Mouse (Mus musculus) heart, embryonic 15.5 days (tissue): ENCODE results near the gene Chrnd. TPM values are rescaled to one million over a fixed set of nuclear protein-coding genes. Genes with fewer than 3 reads are reported as not detected.

Experiments
- ATAC-seq: fragments of 200-750 bp; cut with Nextera tagmentation; replicated peaks from 2 replicates; pipeline ENCODE4 v1.8.0; 2017; ENCODE audit warnings: low read depth, moderate TSS enrichment; ENCODE audit not compliant: insufficient number of reproducible peaks, insufficient read depth, low FRiP score
- H3K27ac ChIP-seq: fragments of 300-500 bp; sonication (generic); 2 replicates; pipeline ENCODE4 v1.5.1; 2015; ENCODE audit warnings: mild to moderate bottlenecking, inconsistent platforms
- H3K27me3 ChIP-seq: fragments of 300-500 bp; sonication (generic); 2 replicates; pipeline ENCODE4 v1.6.1; 2015; ENCODE audit warnings: inconsistent platforms
- H3K36me3 ChIP-seq: fragments of 300-500 bp; sonication (generic); 2 replicates; pipeline ENCODE4 v1.6.1; 2015; ENCODE audit warnings: mild to moderate bottlenecking, inconsistent platforms
- H3K4me1 ChIP-seq: fragments of 300-500 bp; sonication (generic); replicated peaks from 2 replicates; pipeline ENCODE4 v1.6.1; 2015; ENCODE audit warnings: inconsistent platforms
- H3K4me2 ChIP-seq: fragments of 300-500 bp; sonication (generic); 2 replicates; pipeline ENCODE4 v1.6.1; 2015; ENCODE audit warnings: inconsistent platforms, mild to moderate bottlenecking, moderate library complexity
- H3K4me3 ChIP-seq: fragments of 300-500 bp; sonication (generic); 2 replicates; pipeline ENCODE4 v1.5.1; 2015; ENCODE audit warnings: mild to moderate bottlenecking, inconsistent platforms
- H3K9ac ChIP-seq: fragments of 300-500 bp; sonication (generic); 2 replicates; pipeline ENCODE4 v1.6.1; 2015; ENCODE audit warnings: mild to moderate bottlenecking, inconsistent platforms
- H3K9me3 ChIP-seq: fragments of 300-500 bp; sonication (generic); replicated peaks from 2 replicates; pipeline ENCODE4 v1.6.1; 2016; ENCODE audit warnings: inconsistent platforms
- WGBS: fragments of 180-500 bp; shearing (Covaris S2); methylation state at CpG from one replicate; pipeline ENCODE4 v1.1.7; 2015; ENCODE audit warnings: mixed read lengths; 5-methylcytosine and 5-hydroxymethylcytosine counted together
- polyA plus RNA-seq: library from polyadenylated mRNA; unstranded; fragments of >200 nt; fragmentation: Nextera tagmentation; extraction: Ambion mirVana; gene quantifications from 2 replicates; pipeline ENCODE4 v1.2.1, GENCODE M21; 2015

Gene Chrnd
- polyA plus RNA-seq, 1 experiment from 2014 or later = not detected

GRCm38 (mm10) chr1:87206339-87206738, 15.9 kb downstream of the Chrnd start:
- H3K4me3 ChIP-seq = no peak overlapping the region
- H3K4me1 ChIP-seq = 0 out of 2 replicates have a peak, but pooled peaks cover 2% of the 10 kb centered on the region
- no peak overlapping the region for H3K27ac ChIP-seq
- WGBS = 16% methylated on average over 17 of the region's 17 CpGs
- H3K9ac ChIP-seq = no peak overlapping the region
- no peak overlapping the region for H3K4me2 ChIP-seq
- no peaks in the 10 kb centered on the region for H3K36me3 ChIP-seq
- H3K27me3 ChIP-seq = peaks cover 41% of the 10 kb centered on the region
- H3K9me3 ChIP-seq = no peaks in the 10 kb centered on the region
- ATAC-seq = no peak

- H3K4me3 ChIP-seq = no peak overlapping the region
- peaks cover 25% of the 10 kb centered on the region for H3K27me3 ChIP-seq
- 76% methylated on average over 4 of the region's 4 CpGs for WGBS
- no peaks in the 10 kb centered on the region for H3K9me3 ChIP-seq
- ATAC-seq = no peak
- peaks cover 21% of the 10 kb centered on the region for H3K4me1 ChIP-seq
- H3K4me2 ChIP-seq = no peak overlapping the region
- no peak overlapping the region for H3K9ac ChIP-seq
- no peaks in the 10 kb centered on the region for H3K36me3 ChIP-seq
- H3K27ac ChIP-seq = no peak overlapping the region
Observed at GRCm38 (mm10) chr1:87211431-87211830, 21.0 kb downstream of the Chrnd start.

- Histone ChIP-seq H3K4me1 (peaks cover 32% of the 10 kb centered on the region), H3K36me3 (no peaks in the 10 kb centered on the region; the same call in 1 of the 2 replicates), H3K4me3 (peak within 1 kb of the TSS; percentile 96), H3K27me3 (peaks cover 4% of the 10 kb centered on the region; the same call in 1 of the 2 replicates), H3K4me2 (peak within 1 kb of the TSS; percentile 70), H3K27ac (peak within 1 kb of the TSS; percentile 100), H3K9ac (peak within 1 kb of the TSS; percentile 99), H3K9me3 (no peaks in the 10 kb centered on the region)
- WGBS = under 1% methylated on average over 87 of the region's 99 CpGs
- ATAC-seq = peak; percentile 97
Observed at GRCm38 (mm10) chr1:87213735-87214704, 23.6 kb downstream of the Chrnd start, which contains the start of gene Eif4e2. Eif4e2 (plus strand) TSS chr1:87213914.

- Histone ChIP-seq H3K36me3 (peaks cover 4% of the 10 kb centered on the region; the same call in 1 of the 2 replicates), H3K4me3 (peak overlapping the region; percentile 96), H3K27me3 (peaks cover 4% of the 10 kb centered on the region; the same call in 1 of the 2 replicates), H3K27ac (peak overlapping the region; percentile 100), H3K4me2 (peak overlapping the region; percentile 70), H3K4me1 (peaks cover 32% of the 10 kb centered on the region), H3K9me3 (no peaks in the 10 kb centered on the region), H3K9ac (peak overlapping the region; percentile 99)
- 13% methylated on average over 4 of the region's 4 CpGs for WGBS
- no peak for ATAC-seq
Observed at GRCm38 (mm10) chr1:87214748-87215147, 24.3 kb downstream of the Chrnd start.

GRCm38 (mm10) chr1:87217938-87218337, 27.5 kb downstream of the Chrnd start:
- Histone ChIP-seq H3K4me2 (no peak overlapping the region), H3K4me1 (peaks cover 31% of the 10 kb centered on the region), H3K9ac (no peak overlapping the region), H3K36me3 (peaks cover 36% of the 10 kb centered on the region), H3K27ac (no peak overlapping the region), H3K9me3 (no peaks in the 10 kb centered on the region), H3K27me3 (no peaks in the 10 kb centered on the region), H3K4me3 (no peak overlapping the region)
- ATAC-seq = no peak
- WGBS = 60% methylated on average over 3 of the region's 3 CpGs

- Histone ChIP-seq H3K27me3 (no peaks in the 10 kb centered on the region), H3K4me1 (no peaks in the 10 kb centered on the region), H3K4me2 (no peak overlapping the region), H3K27ac (no peak overlapping the region), H3K36me3 (peaks cover 95% of the 10 kb centered on the region), H3K9ac (no peak overlapping the region), H3K4me3 (no peak overlapping the region), H3K9me3 (no peaks in the 10 kb centered on the region)
- WGBS = 94% methylated on average over 8 of the region's 8 CpGs
- ATAC-seq = no peak
Observed at GRCm38 (mm10) chr1:87225739-87226138, 35.3 kb downstream of the Chrnd start.

GRCm38 (mm10) chr1:87226409-87227159, 36.2 kb downstream of the Chrnd start:
- Histone ChIP-seq H3K4me3 (no peak overlapping the region), H3K4me1 (no peaks in the 10 kb centered on the region), H3K27me3 (no peaks in the 10 kb centered on the region), H3K27ac (no peak overlapping the region), H3K36me3 (peaks cover 89% of the 10 kb centered on the region), H3K4me2 (no peak overlapping the region), H3K9me3 (no peaks in the 10 kb centered on the region), H3K9ac (no peak overlapping the region)
- 93% methylated on average over 1 of the region's 1 CpGs for WGBS
- ATAC-seq = no peak

- H3K27me3 ChIP-seq = no peaks in the 10 kb centered on the region
- H3K4me3 ChIP-seq = no peak overlapping the region
- H3K9ac ChIP-seq = no peak overlapping the region
- no peak overlapping the region for H3K27ac ChIP-seq
- no peaks in the 10 kb centered on the region for H3K4me1 ChIP-seq
- H3K9me3 ChIP-seq = no peaks in the 10 kb centered on the region
- no peak for ATAC-seq
- H3K4me2 ChIP-seq = no peak overlapping the region
- H3K36me3 ChIP-seq = peaks cover 90% of the 10 kb centered on the region
- WGBS = 95% methylated on average over 3 of the region's 3 CpGs
Observed at GRCm38 (mm10) chr1:87227160-87227550, 36.7 kb downstream of the Chrnd start.

- Histone ChIP-seq H3K4me2 (no peak overlapping the region), H3K36me3 (peaks cover 63% of the 10 kb centered on the region), H3K9me3 (no peaks in the 10 kb centered on the region), H3K27me3 (no peaks in the 10 kb centered on the region), H3K4me3 (no peak overlapping the region), H3K9ac (no peak overlapping the region), H3K27ac (no peak overlapping the region), H3K4me1 (no peaks in the 10 kb centered on the region)
- 87% methylated on average over 5 of the region's 5 CpGs for WGBS
- ATAC-seq = no peak
Observed at GRCm38 (mm10) chr1:87230606-87231005, 40.2 kb downstream of the Chrnd start.

GRCm38 (mm10) chr1:87232197-87232596, 41.8 kb downstream of the Chrnd start:
- ATAC-seq = no peak
- Histone ChIP-seq H3K9ac (no peak overlapping the region), H3K27me3 (no peaks in the 10 kb centered on the region), H3K4me1 (no peaks in the 10 kb centered on the region), H3K9me3 (no peaks in the 10 kb centered on the region), H3K27ac (no peak overlapping the region), H3K36me3 (peaks cover 51% of the 10 kb centered on the region), H3K4me2 (no peak overlapping the region), H3K4me3 (no peak overlapping the region)
- 87% methylated on average over 7 of the region's 7 CpGs for WGBS

GRCm38 (mm10) chr1:87239056-87239455, 48.6 kb downstream of the Chrnd start:
- Histone ChIP-seq H3K4me1 (no peaks in the 10 kb centered on the region), H3K4me3 (no peak overlapping the region), H3K9ac (no peak overlapping the region), H3K9me3 (no peaks in the 10 kb centered on the region), H3K27me3 (no peaks in the 10 kb centered on the region), H3K27ac (no peak overlapping the region), H3K4me2 (no peak overlapping the region), H3K36me3 (peaks cover 15% of the 10 kb centered on the region; the same call in 1 of the 2 replicates)
- 52% methylated on average over 8 of the region's 8 CpGs for WGBS
- no peak for ATAC-seq
